Mouse (Mus musculus): ENCODE results near the gene Ndufa3. TPM values are rescaled to one million over a fixed set of nuclear protein-coding genes. Genes with fewer than 3 reads are reported as not detected.
"Not testable (repeated sequence)": the region's sequence is repeated elsewhere in the genome, so short reads cannot be mapped to it uniquely, and the experiment has no call there.

The Ndufa3 gene
- 100 to 1,000 TPM; 531 to 596 TPM for total RNA-seq (2021)
- long read RNA-seq, transcript Ndufa3-201 (4 exons, 515 nt): major isoform, 242 of 288 reads
- long read RNA-seq, partial matches to known transcripts: 31 of 288 reads
- long read RNA-seq, other reads (novel, unspliced or antisense): 7 of 288 reads

DNA sequence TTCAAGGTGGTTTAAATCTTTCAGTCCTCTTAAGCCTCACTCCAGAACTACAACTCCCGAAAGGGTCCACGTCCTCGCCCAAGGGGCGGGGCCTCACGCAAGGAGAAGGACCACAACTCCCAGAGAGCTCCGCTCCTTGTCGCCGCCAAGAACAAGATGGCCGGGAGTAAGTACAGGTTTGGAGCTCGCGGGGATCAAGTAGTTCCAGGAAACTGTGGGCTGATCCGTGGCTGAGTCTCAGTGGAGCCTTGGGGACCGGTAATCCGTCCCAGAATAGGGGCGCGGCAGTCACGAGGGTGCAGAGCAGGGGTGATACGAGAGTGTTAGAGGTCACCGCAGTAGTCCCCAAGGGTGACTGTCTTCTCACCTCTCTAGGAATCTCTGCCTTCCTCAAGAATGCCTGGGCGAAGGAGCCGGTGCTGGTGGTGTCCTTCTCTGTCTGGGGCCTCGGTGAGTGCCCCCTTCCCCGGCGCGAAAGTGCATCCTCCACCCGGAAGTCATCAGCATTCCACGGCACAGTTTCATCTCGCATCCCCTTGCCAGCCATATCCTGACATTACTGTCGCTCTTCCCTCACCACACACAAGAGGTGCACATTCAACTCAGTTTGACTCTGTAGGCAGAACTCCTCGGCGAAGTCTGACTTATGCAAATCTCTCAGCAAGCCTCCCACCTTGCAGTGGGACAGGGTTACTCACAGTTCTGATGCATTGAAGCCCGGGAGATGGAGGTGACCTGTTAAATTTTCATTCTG is at the start of gene Ndufa3:
Gene Ndufa3 (plus strand): TSS at position 132 of the 754 bp plus-strand sequence.
- peak; percentile 83 to 87 for DNase-seq (ENCODE audit: low spot score in 2 of 2)

DNA sequence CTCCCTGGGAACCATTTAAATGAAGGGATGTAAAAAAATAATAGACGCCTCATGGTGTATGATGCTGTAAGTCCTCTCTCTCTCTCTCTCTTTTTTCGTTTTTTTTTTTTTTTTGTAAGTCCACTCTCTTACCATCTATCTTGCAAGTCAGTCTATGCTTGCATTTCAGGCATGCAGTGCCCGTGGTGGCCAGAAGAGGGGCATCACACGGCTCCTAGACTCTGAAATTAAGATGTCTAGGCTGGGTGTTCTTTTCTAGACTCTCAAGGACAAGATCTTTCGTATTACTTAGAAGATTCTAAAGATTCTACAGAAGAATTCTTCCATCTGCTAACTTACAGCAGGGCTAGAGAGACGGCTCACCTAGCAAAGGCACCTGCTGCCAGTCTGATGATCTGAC is 47.4 kb upstream of the Ndufa3 start:
- no peak for DNase-seq (ENCODE audit: low spot score in 2 of 2)

DNA sequence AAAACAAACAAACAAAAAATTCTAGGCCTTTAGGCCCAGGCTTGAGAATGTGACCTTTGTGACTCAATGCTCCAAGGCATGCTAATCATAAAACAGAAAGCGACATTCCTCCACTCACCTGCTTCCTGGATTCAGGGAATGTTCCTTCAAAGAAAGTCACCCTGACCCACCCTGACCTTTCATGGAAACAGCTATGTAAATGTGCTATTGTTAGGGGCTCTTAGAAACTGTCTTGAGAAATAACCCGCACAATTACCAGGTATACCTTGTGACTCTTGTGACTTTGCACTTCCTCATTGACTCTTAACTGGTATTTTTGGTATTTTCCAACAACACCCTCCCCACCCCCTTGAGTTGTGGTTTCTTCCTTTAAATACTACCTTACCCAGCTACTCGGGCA is 46.6 kb upstream of the Ndufa3 start:
- not testable (repeated sequence) for DNase-seq (ENCODE audit: low spot score in 2 of 2)

DNA sequence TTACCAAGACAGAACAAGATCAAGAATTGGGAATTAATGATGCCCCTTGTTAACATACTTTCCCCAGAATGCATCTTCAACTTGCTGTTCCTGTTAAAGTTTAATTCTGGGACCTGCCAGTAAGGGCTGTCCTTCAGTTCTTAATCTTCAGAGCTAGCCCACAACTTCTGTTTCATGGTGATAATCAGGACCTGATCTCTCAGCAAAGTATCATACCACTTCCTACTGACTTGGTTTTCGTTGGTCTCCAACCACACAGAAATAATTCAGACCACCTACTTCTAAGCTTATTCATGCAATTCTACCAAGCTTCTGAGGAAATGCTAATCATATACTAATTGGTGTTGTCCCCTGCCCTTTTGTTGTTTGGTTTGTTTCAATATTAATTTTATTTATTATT is 45.3 kb upstream of the Ndufa3 start:
- no peak for DNase-seq (ENCODE audit: low spot score in 2 of 2)

DNA sequence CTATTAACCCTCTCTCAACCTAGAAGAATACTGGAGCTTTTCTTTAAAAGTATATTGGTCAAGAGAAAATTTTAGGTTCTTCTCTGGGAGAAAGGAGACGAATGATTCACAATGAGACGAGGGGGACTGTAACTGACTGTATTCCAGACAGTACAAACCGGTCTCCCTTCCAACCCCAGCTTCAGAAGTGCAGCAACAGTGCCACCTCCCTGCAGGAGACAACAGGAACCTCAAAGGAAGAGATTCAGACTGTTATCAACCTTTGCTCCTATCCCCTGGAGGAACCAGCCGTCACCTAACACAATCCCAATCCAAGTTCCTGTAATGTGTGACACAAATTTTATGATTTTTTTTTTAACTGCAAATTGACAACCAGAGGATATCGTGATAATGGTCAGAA is 43.0 kb upstream of the Ndufa3 start:
- peak; percentile 20 to 50 for DNase-seq (ENCODE audit: low spot score in 2 of 2)

DNA sequence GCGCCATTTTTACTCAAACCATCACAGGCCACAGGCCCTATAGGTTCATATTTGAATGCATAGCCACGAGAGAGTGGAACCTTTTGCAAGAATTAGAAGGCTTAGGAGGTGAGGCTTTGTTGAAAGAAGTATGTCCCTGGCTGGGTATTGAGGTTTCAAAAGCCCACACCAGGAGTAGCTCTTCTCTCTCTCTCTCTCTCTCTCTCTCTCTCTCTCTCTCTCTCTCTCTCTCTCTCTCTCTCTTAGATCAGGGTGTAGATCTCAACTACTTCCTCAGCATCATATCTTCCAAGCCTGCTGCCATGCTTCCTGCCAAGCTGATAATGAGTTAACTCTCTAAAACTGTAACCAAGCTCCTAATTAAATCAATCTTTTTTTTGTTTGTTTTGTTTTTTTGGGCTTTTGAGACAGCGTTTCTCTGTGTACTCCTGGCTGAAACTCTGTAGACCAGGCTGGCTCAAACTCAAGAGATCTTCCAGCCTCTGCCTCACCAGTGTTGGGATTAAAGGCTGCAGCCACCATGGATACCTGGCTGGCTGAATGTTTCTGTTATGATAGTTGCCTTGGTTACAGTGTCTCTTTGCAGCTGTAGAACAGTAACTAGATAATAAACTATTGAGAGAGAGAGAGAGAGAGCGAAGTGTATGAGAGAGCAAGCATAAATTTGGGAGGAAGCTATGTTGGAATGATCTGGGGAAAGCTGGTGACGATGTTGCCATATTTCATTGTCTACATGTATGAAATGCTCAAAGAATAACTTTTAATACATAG is 40.6 kb upstream of the Ndufa3 start:
- DNase-seq (ENCODE audit: low spot score in 2 of 2): no peak

DNA sequence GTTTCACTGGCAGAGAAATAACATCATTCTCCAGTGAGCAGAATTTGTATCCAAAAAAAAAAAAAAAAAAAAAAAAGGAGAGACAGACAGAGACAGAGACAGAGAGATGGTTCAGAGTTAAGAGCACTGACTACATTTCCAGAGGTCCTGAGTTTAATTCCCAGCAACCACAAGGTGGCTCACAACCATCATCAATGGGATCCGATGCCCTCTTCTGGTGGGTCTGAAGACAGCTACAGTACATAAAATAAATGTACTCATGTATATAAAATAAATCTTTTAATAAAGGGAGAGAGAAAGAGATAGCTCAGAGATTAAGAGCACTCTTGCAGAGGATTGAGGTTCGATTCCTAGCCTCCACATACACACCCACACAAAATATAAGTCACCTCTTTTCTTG is 39.0 kb upstream of the Ndufa3 start:
- no peak for DNase-seq (ENCODE audit: low spot score in 2 of 2)

DNA sequence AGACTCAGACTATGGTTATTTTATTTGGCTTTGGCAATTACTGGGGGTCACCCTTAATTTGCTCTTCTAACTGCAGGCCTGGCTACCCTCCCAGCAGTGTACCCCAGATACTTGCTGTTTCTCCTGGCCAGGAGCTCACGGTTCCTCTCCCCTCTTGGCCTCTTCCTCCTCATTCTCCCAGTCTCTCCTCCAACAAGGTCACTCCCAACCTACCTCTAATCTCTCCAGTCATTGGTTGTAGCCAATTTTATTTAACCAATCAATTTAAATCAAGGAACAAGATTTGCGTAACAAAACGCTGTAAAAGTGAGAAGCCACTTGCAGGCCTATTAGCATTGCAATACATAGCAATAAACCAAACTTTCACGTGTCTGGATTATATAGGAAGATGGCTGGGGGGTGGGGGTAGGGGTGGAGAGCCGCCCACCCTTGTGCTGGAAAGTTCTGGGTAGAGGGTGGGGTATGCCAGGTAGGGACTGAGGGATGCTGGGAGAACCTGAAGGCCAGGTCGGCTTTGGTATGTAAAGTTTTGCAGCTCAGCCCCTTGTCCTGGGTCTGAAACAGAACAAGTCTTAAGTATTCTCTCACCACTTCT is 38.1 kb upstream of the Ndufa3 start:
- DNase-seq (ENCODE audit: low spot score in 2 of 2): no peak

DNA sequence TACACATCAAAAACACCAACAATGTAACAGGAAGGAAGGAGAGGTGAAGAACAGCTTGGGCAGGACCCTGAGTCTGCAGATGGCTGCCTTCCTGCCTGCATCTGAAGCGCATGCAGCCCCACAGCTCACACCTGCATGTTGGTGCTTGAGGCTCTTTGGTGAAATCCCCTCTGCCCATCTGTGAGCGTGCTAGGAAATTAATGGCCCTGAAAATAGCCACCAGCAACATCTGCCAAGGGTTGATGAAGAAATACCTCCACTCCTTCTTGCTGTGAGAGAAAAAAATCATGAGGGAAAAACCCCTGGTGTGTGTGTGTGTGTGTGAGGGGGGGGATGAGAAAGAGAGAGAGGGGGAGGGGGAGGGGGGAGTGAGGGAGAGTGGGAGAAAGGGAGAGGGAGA is 37.1 kb upstream of the Ndufa3 start:
- DNase-seq (ENCODE audit: low spot score in 2 of 2): no peak

DNA sequence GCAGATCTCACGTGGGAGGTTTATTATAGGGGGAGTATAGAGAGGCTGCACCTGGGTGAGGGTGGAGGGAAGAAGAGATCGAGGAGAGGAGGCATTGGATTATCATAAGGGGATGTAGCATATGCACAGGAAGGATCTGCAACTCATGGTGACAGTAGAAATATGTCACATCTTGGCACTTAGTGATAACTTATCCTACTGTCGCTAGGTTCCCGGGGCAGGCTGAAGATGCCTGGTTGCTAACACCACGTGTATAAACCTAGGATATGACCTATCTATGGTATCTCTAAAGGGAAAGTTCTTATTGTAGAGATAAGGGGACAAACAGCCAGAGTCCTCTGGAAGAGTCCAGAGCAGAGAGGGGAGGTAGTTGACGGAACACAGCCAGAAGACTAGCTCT is 31.4 kb upstream of the Ndufa3 start:
- DNase-seq (ENCODE audit: low spot score in 2 of 2): no peak

DNA sequence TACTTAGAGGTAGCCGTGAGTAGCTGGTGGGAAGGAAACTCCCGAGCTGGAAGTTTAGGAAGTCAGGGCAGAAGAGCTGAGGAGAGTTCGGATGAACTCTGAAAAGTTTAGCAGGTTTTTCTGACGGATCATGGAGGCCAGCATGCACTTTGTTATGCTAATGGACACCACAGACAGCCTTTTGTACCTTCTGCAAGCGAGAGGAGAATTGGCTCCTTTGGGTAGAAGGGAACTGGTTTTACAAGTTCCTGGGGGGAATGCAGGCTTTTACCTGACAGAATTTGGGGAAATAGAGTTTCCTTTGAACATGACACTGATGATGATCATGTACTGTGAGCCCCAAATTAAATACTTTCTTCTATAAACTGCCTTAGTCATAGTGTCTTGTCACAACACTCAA is 30.9 kb upstream of the Ndufa3 start:
- no peak for DNase-seq (ENCODE audit: low spot score in 2 of 2)

DNA sequence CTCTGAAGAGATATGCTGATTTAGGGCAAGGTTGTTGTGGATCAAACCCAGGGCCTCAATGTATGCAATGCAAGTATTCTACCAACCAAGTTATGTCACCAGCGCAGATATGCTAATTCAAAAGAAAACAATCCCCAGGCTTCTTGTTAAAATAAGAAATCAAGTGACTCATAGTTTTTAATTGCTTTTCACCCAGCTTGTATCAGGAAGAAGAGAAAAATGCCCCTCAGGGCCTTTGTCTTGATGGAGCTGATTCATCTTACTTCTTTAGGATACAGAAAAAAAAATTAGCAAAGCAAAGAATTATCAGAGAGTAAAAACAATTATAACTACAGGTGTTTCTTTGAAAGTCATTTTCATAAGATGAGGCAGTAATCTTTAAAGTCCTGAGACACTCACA is 29.9 kb upstream of the Ndufa3 start:
- DNase-seq (ENCODE audit: low spot score in 2 of 2): no peak

DNA sequence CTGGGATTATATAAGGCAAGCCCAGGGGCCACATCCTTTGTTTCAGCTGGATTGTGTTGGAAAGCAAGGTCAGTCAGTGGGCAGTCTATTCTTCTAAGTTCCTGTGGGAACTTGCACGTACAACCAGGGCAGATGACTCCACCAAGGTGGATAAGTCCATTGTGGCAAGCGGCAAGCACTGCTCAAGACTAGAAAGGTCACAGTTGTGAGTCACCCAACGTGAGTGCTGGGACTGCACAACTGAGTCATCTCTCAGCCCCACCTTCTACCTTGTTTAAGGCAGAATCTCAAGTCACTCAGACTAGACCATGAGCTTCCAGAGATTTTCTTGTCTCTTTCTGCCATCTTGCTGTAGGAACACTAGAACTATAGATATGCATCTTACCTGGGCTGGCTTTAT is 26.6 kb upstream of the Ndufa3 start:
- DNase-seq (ENCODE audit: low spot score in 2 of 2): no peak

DNA sequence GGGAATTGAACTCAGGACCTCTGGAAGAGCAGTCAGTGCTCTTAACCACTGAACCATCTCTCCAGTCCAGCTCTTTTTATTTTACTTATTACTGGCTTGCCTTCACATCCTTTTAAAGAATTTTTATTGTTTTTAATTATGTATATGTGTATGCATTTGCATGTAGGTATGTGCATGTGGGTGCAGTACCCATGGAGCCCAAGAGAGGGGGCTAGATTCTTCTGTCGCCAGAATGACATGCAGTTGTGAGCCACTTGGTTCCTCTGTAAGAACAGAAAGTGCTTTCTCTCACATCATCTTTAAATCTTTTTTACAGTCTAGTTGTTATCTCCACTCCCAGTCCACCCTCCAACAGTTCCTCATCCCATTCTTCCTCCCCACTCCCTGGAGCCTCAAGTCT is 25.6 kb upstream of the Ndufa3 start:
- DNase-seq (ENCODE audit: low spot score in 2 of 2): no peak

DNA sequence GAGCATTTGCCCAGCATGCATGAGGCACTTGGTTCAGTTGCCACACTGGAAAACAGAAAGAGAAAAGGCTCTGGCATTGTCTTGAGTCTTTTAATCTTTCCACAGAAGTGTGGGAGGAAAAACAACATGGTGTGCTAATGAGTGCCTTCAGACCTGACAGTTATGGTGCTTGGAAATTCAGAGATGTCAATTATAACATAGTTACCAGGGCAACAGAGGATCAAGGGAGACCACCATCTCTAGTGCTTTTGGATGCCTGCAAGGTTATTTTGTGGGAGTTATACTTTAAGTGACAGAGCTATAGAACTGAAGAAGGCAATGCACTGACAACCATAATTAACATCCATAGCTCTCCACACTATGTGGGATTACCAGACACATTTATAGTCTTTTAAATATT is 23.3 kb upstream of the Ndufa3 start:
- no peak for DNase-seq (ENCODE audit: low spot score in 2 of 2)

DNA sequence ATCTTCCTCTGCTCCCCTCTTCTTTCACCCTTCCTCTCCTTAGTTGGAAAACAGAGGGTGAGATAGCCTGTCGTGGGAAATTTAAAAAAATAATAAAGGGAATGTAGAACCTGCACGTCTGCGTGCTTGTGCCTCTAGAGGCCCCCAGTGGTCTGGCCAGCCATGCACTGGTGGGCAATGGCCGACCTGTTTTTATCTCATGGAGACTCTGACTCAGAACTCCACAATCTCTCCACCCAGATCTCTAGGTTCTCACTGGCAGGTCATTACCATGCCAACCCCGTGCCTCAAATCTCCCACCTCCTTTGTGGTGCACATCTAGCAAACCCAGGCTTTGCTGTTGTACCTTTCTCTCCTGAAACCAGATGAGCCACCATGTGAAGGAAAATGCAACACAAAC is 22.5 kb upstream of the Ndufa3 start:
- DNase-seq (ENCODE audit: low spot score in 2 of 2): no peak

DNA sequence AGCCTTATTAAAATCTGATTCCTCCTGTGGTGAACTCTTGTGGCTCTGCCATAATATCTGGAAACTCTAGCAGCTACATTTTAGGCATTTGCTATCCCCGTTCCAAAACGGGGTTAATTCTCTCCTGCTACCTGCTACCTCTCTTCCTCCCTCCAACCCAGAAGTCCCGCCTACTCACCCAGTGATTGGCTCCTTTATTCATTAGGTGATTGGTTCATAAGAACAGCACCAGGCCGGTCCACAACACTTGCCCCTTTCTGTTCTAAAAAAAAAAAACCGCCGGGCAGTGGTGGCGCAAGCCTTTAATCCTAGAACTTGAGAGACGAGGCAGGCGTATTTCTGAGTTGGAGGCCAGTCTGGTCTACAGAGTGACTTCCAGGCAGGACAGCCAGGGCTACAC is 22.0 kb upstream of the Ndufa3 start:
- DNase-seq (ENCODE audit: low spot score in 2 of 2): no peak

DNA sequence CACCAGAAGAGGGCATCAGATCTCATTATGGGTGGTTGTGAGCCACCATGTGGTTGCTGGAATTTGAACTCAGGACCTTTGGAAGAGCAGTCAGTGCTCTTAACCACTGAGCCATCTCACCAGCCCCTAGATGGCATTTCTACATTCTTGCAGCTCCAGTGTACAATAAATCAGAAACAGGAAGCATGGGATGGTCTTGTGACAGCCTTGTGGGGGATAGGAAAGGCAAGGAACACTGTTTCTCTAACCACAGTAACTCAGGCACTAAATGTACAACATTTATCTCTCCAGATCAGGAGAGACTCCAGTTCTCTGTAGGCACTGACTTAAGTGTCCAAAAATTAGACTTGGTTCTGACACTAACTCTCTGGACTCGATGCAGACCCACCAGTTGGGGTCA is 19.4 kb upstream of the Ndufa3 start:
- not testable (repeated sequence) for DNase-seq (ENCODE audit: low spot score in 2 of 2)

DNA sequence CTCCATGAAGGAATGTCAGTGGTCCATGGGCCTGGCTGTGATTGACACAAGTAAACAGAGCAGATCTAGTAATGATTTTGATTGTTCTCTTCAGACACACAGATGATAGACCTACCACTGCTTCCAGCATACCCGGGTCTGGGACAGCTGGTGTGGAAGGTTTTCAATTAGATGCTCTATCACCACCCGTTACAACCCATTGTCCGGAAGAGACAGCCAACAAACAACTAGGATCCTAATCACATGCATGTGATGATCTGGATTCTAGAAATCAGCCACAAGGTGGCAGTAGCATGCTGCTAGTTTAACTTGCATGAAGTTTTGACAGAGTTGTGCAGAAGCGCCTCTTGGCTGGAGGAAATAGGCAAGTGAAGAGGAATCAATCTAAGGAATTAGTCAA is 16.1 kb upstream of the Ndufa3 start:
- peak; percentile 71 to 75 for DNase-seq (ENCODE audit: low spot score in 2 of 2)

DNA sequence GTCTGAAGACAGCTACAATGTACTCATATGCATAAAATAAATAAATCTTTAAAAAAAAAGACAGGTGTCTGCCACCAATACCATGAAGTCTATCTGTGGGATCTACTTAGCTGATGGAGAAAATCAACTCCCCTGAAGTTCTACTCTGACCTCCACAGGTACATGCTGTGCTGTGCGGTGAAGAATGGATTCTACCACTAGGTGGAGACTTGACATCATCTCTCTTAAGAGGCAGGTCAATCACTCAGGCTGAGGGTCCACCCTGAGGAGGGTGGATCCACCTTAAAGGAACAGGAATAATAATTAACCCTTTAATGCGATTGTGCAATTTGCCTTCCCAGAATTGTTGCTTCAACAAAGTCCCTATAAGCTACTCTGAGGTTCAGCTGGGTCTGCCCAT is 10.4 kb upstream of the Ndufa3 start:
- no peak for DNase-seq (ENCODE audit: low spot score in 2 of 2)

DNA sequence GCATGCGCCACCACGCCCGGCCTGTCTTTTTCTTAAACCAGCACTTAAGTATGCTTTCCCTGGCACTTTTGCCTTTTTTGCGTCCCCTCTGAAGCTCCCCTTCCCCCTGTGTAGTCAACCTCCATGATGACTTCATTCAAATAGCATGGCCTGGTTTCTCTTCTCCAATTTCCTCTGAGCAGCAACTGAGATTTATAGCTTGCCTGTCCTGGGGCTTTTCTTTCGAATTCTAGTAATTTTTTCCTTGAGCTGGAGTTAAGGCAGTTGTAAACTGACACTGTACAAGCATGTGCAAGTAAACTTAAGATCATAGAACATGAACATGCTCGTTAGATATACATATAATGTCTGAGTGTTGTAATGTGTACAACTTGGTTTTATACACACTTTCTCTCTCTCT is 9.8 kb upstream of the Ndufa3 start:
- DNase-seq (ENCODE audit: low spot score in 2 of 2): no peak

DNA sequence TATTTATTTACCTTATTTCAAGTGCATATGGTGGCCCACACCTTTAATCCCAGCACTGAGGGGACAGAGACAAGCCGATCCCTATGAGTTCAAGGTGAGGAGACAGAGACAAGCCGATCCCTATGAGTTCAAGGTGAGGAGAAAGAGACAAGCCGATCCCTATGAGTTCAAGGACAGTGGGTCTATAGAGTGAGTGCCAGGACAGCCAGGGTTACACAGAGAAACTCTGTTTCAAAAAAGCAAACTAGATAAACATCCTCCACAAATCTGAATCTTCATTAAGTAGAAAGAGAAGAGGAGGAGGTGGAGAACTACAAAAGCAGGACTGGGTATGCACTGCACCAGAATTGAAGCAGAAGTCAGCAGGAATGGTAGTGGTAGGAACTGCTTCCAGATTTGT is 8.5 kb upstream of the Ndufa3 start:
- DNase-seq (ENCODE audit: low spot score in 2 of 2): no peak

Measured in layer of hippocampus, postnatal 10 days (tissue).